Mouse (Mus musculus) G1E-ER4 (cell line): ENCODE data around the gene Atg7. TPM values are rescaled to one million over a fixed set of nuclear protein-coding genes. Genes with fewer than 3 reads are reported as not detected.
A peak's percentile ranks its signal among the peaks of the same experiment; 100 is the strongest.

Experiments
- GATA1 ChIP-seq: IDR thresholded peaks from one replicate; pipeline ENCODE4 v1.8.0; 2012; ENCODE audit warnings: low read length, inconsistent platforms
- polyA plus RNA-seq: library from polyadenylated mRNA; stranded (reverse); fragments of >175 nt; gene quantifications from 2 replicates; pipeline ENCODE4 v1.2.3, GENCODE M21; 2012

Gene Atg7
- polyA plus RNA-seq, 1 experiment: 42.4 TPM

DNA sequence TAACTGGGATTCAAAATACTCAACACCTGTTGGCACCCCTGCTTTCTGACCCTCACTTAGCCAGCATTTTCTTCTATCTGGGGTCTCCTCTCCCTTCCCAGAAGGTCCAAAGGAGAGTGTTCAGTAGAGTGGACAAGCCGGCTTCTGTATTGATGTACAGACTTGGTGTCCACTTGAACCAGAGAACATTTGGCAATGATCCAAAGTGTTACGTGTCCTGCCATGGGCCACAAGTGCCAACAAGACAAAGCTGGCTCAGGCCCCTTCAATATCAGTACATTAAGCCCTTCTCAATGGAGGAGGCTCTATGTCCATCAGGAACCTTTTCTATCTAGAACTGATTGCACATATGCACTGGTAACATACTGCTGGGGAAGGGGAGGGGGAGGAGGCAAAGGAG lies 253.4 kb downstream of the Atg7 start:
- TF ChIP-seq GATA1: no peak

DNA sequence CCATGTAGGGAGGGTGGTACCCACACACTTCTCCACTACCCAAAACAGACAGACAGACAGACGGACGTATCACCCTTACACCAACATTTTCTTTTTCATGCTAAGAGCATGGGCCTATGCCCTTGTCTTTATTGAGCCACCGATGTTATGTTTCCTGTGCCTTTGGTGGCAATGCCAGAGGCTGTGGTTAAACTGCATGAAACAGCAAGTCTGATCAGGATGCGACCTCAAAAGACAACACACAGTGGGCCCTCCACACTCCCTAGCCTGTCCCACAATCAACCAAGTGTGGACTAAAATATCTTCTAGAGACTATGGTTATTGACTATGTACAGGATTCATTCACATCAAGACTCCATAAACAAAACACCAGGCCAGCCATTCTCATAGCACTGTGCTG lies 256.1 kb downstream of the Atg7 start:
- no peak for TF ChIP-seq GATA1

DNA sequence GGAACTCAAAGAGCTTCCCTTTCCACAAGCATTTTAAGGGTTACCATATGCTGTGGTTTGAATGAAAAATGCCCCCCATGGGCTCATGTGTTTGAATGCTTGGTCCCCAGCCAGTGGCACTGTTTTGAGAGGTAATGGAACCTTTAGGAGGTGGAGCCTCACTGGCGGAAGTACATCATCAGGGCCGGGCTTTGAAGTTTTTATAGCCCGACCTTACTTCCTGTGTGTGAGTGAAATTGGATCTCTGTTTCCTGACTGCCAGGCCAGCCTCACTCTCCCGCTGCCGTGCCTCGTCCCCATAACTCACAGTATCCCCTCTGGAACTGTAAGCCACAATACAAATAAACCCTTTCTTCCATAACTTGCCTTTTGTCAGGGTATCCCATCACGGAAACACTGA lies 256.8 kb downstream of the Atg7 start:
- TF ChIP-seq GATA1: no peak

DNA sequence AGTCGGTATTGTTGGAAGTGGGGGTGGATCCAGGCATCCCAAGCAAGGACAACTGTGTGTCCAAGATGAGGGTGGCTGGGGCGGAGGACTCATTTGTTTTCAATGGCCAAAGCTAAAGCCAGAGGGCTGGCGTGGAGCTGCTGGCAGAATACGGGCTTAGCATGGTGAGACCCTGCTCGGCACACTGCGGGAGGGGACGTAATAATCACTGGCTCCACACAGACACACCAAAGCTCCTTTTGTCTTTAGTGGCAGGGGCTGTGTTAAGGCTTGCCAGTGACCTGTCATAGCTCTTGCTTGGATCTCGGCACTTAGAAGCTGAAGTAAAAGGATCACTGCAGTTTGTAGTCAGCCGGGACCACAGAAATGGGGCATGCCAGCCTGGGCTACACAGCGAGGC lies 257.3 kb downstream of the Atg7 start:
- TF ChIP-seq GATA1: no peak

DNA sequence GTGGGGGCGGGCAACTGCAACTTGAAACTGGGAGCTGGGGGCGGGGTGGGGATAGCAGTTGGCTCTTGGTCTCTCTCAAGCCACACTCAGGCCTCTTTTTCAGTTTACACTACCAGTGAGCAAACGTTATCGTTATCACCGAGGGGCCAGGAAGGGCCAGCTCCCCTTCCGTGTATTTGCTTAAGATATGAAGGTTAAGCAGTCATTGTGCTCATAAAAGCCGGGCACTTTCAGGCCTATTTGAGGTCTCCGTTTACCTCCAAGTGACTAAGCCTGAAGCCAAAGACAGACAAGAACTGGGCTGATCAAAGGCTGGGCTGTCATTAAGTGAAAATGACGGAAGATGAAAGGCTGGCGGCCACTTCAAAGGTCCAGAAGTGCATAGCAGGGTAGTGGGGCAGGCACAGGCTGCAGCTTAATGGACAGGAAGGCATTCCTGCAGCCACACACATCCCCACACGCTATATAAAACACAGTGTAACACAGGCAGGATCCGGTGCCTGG lies 258.5 kb downstream of the Atg7 start:
- peak; percentile 66 for TF ChIP-seq GATA1

DNA sequence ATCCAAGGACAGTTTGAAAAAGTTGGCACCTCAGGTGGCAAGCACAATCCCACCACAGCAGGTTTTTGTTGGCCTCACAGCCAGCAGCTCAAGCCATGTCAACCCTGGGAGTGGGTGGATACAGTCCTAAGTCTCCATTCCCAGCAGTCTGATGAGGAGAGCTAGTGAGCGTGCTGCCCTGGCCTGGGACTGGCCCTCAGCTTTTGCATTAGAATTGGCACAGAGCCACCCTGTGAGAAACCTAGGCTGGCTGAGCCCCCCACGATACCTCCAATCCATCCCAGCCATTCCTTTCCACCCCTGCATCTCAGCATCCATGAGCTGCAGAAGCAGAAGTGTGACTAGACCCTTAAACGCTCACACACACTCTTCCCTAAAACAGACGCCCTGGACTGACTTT lies 259.0 kb downstream of the Atg7 start:
- no peak for TF ChIP-seq GATA1

DNA sequence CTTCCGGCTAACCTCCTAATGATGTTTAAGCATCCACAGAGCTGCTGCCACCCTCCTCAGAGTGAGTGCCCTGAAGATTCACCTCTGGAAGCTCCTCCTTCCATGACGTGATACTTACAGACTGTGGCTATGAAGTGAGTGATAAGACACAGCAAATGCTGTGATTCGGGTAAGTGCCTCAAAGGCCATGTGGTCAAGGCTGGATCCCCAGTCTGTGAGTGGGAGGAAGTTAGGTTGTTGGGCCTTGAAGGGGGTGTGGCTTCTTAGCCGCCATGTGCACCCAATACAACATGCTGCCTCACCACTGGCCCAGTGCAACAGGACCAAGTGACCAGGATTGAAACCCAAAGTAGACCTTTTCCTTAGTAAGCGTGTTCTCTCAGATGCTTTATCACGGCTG lies 261.3 kb downstream of the Atg7 start:
- TF ChIP-seq GATA1: no peak

DNA sequence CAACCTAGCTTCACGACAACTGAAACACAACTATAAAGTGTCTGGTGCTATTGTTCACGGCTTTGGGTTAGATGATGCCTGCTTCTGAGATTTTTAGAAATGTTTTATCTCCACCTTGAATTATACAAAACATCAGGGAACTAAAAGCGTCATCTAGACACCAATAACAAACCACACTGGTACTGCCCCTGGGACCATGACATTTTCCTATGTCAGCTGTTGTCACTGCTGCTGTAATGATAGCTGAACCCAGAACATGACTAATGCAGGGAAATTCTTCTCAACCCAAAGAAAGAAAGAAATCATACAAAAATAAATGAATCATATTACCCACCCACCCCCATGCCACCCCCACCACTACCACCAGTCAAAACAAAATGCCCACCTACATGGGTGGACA lies 261.9 kb downstream of the Atg7 start:
- TF ChIP-seq GATA1: no peak

DNA sequence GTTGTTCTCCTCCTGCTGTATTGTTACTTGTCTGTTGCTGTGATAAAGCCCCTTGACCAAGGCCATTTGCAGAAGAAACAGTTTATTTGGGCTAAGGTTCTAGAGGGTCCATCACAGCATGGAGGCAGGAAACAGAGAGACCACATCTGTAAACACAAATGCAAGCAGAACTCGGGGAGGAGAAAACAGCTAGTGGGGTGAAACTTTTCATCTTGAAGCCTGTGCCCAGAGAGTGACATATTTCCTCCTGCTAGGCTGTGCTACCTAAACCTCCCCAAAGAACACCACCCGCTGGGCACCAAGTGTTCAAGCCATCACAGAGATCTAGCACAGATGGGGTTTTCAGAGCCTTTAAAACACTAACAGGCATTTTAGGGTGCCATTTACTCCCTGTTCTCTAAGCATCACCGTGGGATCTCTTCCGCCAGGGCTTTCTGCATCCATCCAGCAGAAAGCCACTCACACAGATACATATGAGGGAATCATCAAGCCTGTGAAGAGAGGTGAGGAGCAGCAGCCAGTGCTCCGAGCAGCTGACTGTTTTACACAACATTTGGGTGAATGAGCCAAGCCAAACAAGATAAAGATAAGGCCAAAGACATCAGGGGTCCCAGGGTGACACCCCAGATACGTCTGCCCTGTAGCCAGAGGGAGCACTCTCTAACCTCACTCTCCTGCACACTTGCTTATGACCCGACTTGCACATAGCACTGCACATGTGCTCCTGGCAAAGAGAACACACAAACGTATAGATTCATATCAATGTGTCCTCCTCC lies 262.5 kb downstream of the Atg7 start:
- TF ChIP-seq GATA1: no peak

DNA sequence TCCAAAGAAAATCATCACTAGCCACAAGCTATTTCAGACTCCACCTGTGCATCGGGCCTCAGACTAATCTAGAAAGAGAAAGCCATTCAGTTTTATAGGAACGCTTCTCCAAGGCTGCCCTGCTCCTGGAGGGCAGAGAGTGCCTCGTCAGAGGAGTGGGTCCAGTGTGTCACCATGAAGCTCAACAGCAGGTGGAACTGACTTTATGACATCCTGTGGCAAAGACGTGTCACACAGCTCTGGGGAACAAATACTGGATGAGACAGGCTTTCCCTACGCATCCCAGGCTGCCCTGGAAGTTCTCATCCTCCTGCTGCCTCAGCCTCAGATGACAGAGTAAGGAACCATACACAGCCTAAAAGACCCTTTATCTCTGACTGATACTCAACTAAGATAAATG lies 263.3 kb downstream of the Atg7 start:
- no peak for TF ChIP-seq GATA1

DNA sequence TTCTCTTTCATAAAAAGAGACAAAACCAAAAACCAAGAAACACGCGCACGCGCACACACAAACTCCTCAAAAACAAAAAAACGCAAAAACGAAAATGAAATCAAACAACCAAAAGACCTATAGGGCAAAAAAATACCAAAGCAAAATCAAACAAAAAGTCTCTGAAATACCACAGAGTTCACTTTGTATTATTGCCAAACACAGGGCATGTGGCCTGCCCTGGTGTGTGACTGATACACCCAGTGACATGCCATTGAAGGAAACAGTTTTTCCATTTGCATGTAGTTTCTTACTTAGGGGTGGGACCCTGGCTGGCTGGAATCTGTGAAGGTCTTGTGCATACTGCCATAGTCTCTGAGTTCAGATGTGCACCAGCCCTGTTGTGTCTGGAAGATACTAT lies 264.6 kb downstream of the Atg7 start:
- TF ChIP-seq GATA1: no peak

DNA sequence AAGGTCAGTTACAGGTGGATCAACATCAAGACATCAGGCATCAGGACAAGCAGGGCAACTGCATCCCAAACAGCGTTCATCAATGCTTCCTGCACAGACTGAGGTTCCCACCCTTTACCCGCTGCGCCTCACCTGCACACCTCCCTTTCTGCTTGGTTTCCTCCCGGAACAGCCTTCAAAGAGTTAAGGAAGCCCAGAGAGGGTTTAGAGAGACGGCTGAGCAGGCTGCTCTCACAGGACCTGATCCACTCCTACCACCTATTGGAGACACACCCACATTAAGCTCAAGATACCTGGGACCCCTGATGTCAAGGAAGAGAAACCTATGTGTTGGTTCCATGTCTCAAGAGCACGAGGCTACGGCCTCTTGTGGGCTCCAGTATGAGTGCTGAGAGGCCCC lies 266.9 kb downstream of the Atg7 start:
- no peak for TF ChIP-seq GATA1

Other genes starting within 250 kb of the Atg7 start
- not detected in 2 replicates for gene Hrh1, start 245.2 kb upstream of the Atg7 start, polyA plus RNA-seq